Mouse (Mus musculus) neural tube, embryonic 12.5 days (tissue): ENCODE results near the gene Ppm1g. TPM values are rescaled to one million over a fixed set of nuclear protein-coding genes. Genes with fewer than 3 reads are reported as not detected.

Experiments used
- ATAC-seq: fragments of 200-750 bp; cut with Nextera tagmentation; 2 replicates; pipeline ENCODE4 v1.8.0; 2017; ENCODE audit warnings: low read depth, mild to moderate bottlenecking, moderate TSS enrichment, moderate library complexity; ENCODE audit not compliant: low FRiP score
- H3K27ac ChIP-seq: fragments of 300-500 bp; sonication (generic); 2 replicates; pipeline ENCODE4 v1.5.1; 2016
- H3K27me3 ChIP-seq: fragments of 300-500 bp; sonication (generic); replicated peaks from 2 replicates; pipeline ENCODE4 v1.6.1; 2016; ENCODE audit warnings: mild to moderate bottlenecking
- H3K36me3 ChIP-seq: fragments of 300-500 bp; sonication (generic); 2 replicates; pipeline ENCODE4 v1.6.1; 2016; ENCODE audit warnings: mild to moderate bottlenecking
- H3K4me1 ChIP-seq: fragments of 300-500 bp; sonication (generic); 2 replicates; pipeline ENCODE4 v1.6.1; 2016
- H3K4me2 ChIP-seq: fragments of 300-500 bp; sonication (generic); replicated peaks from 2 replicates; pipeline ENCODE4 v1.6.1; 2016; ENCODE audit warnings: mild to moderate bottlenecking
- H3K4me3 ChIP-seq: fragments of 300-500 bp; sonication (generic); 2 replicates; pipeline ENCODE4 v1.5.1; 2016
- H3K9ac ChIP-seq: fragments of 300-500 bp; sonication (generic); 2 replicates; pipeline ENCODE4 v1.6.1; 2016; ENCODE audit warnings: mild to moderate bottlenecking
- H3K9me3 ChIP-seq: fragments of 300-500 bp; sonication (generic); 2 replicates; pipeline ENCODE4 v1.6.1; 2016; ENCODE audit warnings: mild to moderate bottlenecking
- WGBS: fragments of 180-500 bp; shearing (Covaris S2); methylation state at CpG from one replicate; pipeline ENCODE4 v1.1.7; 2016; 5-methylcytosine and 5-hydroxymethylcytosine counted together
- polyA plus RNA-seq: library from polyadenylated mRNA; unstranded; fragments of >200 nt; fragmentation: Nextera tagmentation; extraction: Ambion mirVana; gene quantifications from 2 replicates; pipeline ENCODE4 v1.2.1, GENCODE M21; 2016

Ppm1g gene
- polyA plus RNA-seq, 1 experiment from 2014 or later, result 151 TPM

- peaks cover 64% of the 10 kb centered on the region for H3K36me3 ChIP-seq
- no peak overlapping the region for H3K27ac ChIP-seq
- H3K4me3 ChIP-seq, result no peak overlapping the region
- H3K4me2 ChIP-seq, result no peak overlapping the region
- H3K4me1 ChIP-seq, result peaks cover 29% of the 10 kb centered on the region
- ATAC-seq, result no peak
- no peaks in the 10 kb centered on the region for H3K27me3 ChIP-seq
- peaks cover 5% of the 10 kb centered on the region for H3K9me3 ChIP-seq
- no peak overlapping the region for H3K9ac ChIP-seq
- 94% methylated on average over 10 of the region's 10 CpGs for WGBS
These were observed 24.3 kb downstream of the Ppm1g start for GRCm38 (mm10) chr5:31196207-31196606.

- H3K36me3 ChIP-seq, result peaks cover 69% of the 10 kb centered on the region
- peaks cover 5% of the 10 kb centered on the region for H3K9me3 ChIP-seq
- H3K4me3 ChIP-seq, result no peak overlapping the region
- peaks cover 26% of the 10 kb centered on the region for H3K4me1 ChIP-seq
- no peak for ATAC-seq
- H3K9ac ChIP-seq, result no peak overlapping the region
- no peak overlapping the region for H3K4me2 ChIP-seq
- no peaks in the 10 kb centered on the region for H3K27me3 ChIP-seq
- no peak overlapping the region for H3K27ac ChIP-seq
- 93% methylated on average over 4 of the region's 4 CpGs for WGBS
These were observed 24.8 kb downstream of the Ppm1g start for GRCm38 (mm10) chr5:31195671-31196070.

DNA sequence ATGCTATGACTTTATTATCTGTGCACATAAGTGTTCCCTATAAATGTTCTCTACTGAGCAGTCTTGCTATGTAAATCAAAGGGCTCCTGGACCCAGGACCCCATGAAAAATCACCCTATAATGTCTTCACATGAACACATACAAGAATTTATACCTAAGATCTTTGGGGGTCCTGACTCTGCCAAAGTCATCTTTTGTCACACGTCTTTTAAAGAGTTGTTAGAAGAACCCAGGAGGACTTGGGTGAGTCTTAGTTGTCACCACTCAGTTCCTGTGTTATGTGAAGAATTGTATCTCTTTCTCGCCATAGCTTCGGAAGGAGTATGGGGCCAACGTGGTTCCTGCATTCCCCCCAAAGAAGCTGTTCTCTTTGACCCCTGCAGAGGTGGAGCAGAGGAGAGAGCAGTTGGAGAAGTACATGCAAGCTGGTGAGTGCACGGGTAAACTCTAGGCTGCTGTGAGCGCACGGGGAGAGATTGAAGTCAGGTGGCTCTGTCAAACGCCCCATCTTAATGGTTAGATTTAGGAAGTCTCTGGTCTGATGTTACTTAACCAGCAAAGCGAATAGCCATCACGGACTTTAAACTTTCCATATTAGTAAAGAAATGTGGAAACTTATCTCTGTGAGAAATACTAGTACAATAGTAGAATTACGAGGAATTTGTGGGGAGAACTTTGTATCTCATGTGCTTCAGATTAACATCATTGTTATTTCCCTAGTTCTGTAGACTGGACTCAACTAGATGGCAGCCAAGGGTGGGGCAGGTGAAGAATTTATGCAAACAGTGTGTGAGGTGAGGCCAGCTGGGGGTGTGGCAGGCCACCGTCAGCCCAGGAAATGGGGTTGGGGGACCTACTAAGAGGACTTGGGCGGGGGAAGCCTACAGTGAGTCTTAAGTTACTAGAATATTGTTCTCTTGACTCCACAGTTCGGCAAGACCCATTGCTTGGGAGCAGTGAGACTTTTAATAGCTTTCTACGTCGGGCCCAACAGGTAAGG is 25.7 kb downstream of the Ppm1g start:
- Histone ChIP-seq H3K36me3 (peaks cover 69% of the 10 kb centered on the region), H3K4me3 (peak overlapping the region; percentile 83; the same call in 1 of the 2 replicates)

DNA sequence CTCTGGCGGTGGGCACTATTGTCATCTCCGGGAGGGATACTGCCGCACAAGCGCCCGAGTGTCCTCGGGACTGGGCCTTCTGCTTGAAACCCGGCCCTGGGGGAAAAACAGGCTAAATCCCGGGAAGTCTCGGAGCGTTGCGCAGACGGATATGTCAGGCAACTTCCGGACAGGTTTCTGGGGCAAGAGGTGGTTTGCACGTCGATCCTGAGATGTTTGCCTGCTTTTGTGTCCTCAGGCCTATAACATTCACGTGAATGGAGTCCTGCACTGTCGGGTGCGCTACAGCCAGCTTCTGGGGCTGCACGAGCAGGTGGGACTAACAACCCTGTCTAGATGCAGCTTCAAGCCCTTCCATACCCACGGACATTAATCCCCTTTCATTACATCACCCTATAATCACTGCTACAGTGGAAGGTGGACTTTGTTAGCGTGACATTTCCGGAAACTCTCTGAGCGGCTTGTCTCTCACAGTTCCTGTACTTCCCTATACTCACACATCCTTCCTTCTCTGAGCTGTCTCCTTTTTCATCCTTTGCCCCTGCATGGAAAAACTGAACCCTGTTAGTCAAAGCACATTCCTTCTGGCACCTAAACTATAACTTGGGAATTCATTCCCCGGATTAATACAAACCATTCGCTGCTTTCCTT is 26.7 kb downstream of the Ppm1g start:
- peak overlapping the region; percentile 92 for H3K9ac ChIP-seq
- H3K4me1 ChIP-seq, result peaks cover 20% of the 10 kb centered on the region
- peak overlapping the region; percentile 83 for H3K4me3 ChIP-seq
- H3K4me2 ChIP-seq, result peak overlapping the region; percentile 82
- H3K27me3 ChIP-seq, result no peaks in the 10 kb centered on the region
- peaks cover 66% of the 10 kb centered on the region for H3K36me3 ChIP-seq
- WGBS, result 15% methylated on average over 25 of the region's 25 CpGs
- no peaks in the 10 kb centered on the region for H3K9me3 ChIP-seq
- 0 out of 2 replicates have a peak overlapping the region, but pooled peaks have one; percentile 32 for H3K27ac ChIP-seq
- no peak for ATAC-seq

More for the DNA sequence above, 25.7 kb downstream of the Ppm1g start:
- H3K4me1 ChIP-seq, result peaks cover 20% of the 10 kb centered on the region
- WGBS, result 92% methylated on average over 16 of the region's 16 CpGs
- H3K4me2 ChIP-seq, result peak overlapping the region; percentile 82
- H3K9me3 ChIP-seq, result no peaks in the 10 kb centered on the region
- H3K27ac ChIP-seq, result no peak overlapping the region
- peak overlapping the region; percentile 92; the same call in 1 of the 2 replicates for H3K9ac ChIP-seq
- H3K27me3 ChIP-seq, result no peaks in the 10 kb centered on the region
- no peak for ATAC-seq

- no peaks in the 10 kb centered on the region for H3K9me3 ChIP-seq
- WGBS, result 0% methylated on average over 48 of the region's 48 CpGs
- peak within 1 kb of the TSS; percentile 54; the same call in 1 of the 2 replicates for H3K27ac ChIP-seq
- no peaks in the 10 kb centered on the region for H3K27me3 ChIP-seq
- H3K36me3 ChIP-seq, result peaks cover 66% of the 10 kb centered on the region
- H3K4me3 ChIP-seq, result peak within 1 kb of the TSS; percentile 83
- ATAC-seq, result peak; percentile 94
- H3K4me2 ChIP-seq, result peak within 1 kb of the TSS; percentile 82
- H3K9ac ChIP-seq, result peak within 1 kb of the TSS; percentile 92
- H3K4me1 ChIP-seq, result peaks cover 20% of the 10 kb centered on the region
These were observed 27.4 kb downstream of the Ppm1g start, which contains the start of the genes Snx17 and Eif2b4 for GRCm38 (mm10) chr5:31192939-31193630. Gene Snx17, plus strand, starts transcription at chr5:31193227. Gene Eif2b4, minus strand, starts transcription at chr5:31193430.

- Histone ChIP-seq H3K9me3 (no peaks in the 10 kb centered on the region), H3K4me2 (peak overlapping the region; percentile 82), H3K9ac (peak overlapping the region; percentile 92), H3K27me3 (no peaks in the 10 kb centered on the region), H3K27ac (peak overlapping the region; percentile 54; the same call in 1 of the 2 replicates), H3K36me3 (peaks cover 66% of the 10 kb centered on the region), H3K4me3 (peak overlapping the region; percentile 83), H3K4me1 (peaks cover 20% of the 10 kb centered on the region)
- WGBS, result 17% methylated on average over 42 of the region's 42 CpGs
- peak; percentile 74 for ATAC-seq
These were observed 28.2 kb downstream of the Ppm1g start for GRCm38 (mm10) chr5:31192045-31192938.

GRCm38 (mm10) chr5:31190201-31190600 is 30.3 kb downstream of the Ppm1g start:
- Histone ChIP-seq H3K9me3 (no peaks in the 10 kb centered on the region), H3K4me1 (peaks cover 20% of the 10 kb centered on the region), H3K36me3 (peaks cover 53% of the 10 kb centered on the region), H3K9ac (no peak overlapping the region), H3K27me3 (no peaks in the 10 kb centered on the region), H3K4me3 (no peak overlapping the region), H3K27ac (no peak overlapping the region), H3K4me2 (no peak overlapping the region)
- ATAC-seq, result no peak
- 89% methylated on average over 9 of the region's 9 CpGs for WGBS

DNA sequence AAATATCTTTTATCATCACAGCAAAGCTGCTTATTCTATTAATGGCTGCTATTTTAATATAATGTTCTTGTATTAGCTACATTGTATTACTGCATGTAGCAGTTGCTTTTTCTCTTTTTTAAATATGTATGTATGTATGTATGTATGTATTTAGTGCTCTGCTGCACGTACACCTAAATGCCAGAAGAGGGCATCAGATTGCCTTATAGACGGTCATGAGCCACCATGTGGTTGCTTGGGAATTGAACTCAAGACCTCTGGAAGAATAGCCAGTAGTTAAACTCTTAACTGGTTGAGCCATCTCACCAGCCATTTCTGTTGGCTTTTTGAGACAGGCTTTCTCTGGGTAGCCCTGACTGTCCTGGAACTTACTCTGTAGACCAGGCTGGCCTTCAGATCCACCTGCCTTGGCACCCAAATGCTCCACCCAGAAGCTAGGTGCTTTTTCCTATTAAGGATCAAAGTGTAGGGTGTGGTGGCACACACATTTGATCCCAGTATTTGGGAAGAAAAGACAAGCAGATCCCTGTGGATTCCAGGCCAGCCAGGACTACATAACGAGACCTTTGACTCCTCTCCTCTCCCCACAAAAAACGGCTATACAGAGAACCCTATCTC is 32.2 kb downstream of the Ppm1g start:
- Histone ChIP-seq H3K4me2 (no peak overlapping the region), H3K9me3 (no peaks in the 10 kb centered on the region), H3K4me3 (no peak overlapping the region), H3K4me1 (peaks cover 10% of the 10 kb centered on the region), H3K36me3 (peaks cover 45% of the 10 kb centered on the region), H3K9ac (no peak overlapping the region), H3K27me3 (no peaks in the 10 kb centered on the region), H3K27ac (no peak overlapping the region)
- 84% methylated on average over 4 of the region's 4 CpGs for WGBS
- ATAC-seq, result no peak

DNA sequence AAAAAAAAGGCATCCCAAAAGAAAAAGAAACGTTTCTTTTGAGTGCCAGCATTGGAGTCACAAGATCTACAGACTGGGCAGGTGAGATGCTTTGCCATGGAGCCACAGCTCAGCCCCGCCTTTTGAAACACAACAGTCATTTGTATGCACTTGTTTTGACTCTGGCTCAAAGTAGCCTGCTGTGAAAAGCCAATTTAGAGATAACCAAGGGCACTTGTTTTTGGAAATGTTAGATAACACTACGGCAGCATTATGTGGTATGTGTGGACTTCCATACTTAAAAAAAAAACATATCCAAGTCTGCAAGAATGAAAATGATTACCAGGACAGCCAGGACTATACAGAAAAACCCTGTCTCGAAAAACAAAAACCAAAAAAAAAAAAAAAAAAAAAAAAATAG is 36.8 kb downstream of the Ppm1g start:
- no peak overlapping the region for H3K4me3 ChIP-seq
- no peak overlapping the region for H3K4me2 ChIP-seq
- no peaks in the 10 kb centered on the region for H3K9me3 ChIP-seq
- H3K27me3 ChIP-seq, result no peaks in the 10 kb centered on the region
- ATAC-seq, result no peak
- no peak overlapping the region for H3K27ac ChIP-seq
- peaks cover 22% of the 10 kb centered on the region for H3K36me3 ChIP-seq
- H3K9ac ChIP-seq, result no peak overlapping the region
- H3K4me1 ChIP-seq, result no peaks in the 10 kb centered on the region
- WGBS, result 61% methylated on average over 4 of the region's 4 CpGs

- H3K27me3 ChIP-seq, result no peaks in the 10 kb centered on the region
- peaks cover 6% of the 10 kb centered on the region; the same call in 1 of the 2 replicates for H3K4me1 ChIP-seq
- WGBS, result 95% methylated on average over 9 of the region's 9 CpGs
- H3K36me3 ChIP-seq, result no peaks in the 10 kb centered on the region
- no peaks in the 10 kb centered on the region for H3K9me3 ChIP-seq
- no peak overlapping the region for H3K9ac ChIP-seq
- ATAC-seq, result no peak
- no peak overlapping the region for H3K4me3 ChIP-seq
- H3K4me2 ChIP-seq, result no peak overlapping the region
- H3K27ac ChIP-seq, result no peak overlapping the region
These were observed 39.2 kb downstream of the Ppm1g start for GRCm38 (mm10) chr5:31181183-31181770.
